Mouse (Mus musculus) gastrocnemius, postnatal 36 days (tissue): Measurements from ENCODE around the gene Camk2d. TPM values are rescaled to one million over a fixed set of nuclear protein-coding genes. Genes with fewer than 3 reads are reported as not detected.

Source experiments
- DNase-seq, 2 experiments: peaks; one replicate each; pipeline ENCODE4 v3.0.0; 2022
- intact Hi-C: fragments of 180-260 bp; cut with DNase I; formaldehyde crosslinking; loops from one replicate; pipeline ENCODE4 v1.15.1; 2025
- total RNA-seq, 2 experiments: library from RNA; stranded (reverse); gene quantifications; 2 replicates each; pipeline ENCODE4 v1.2.3; 2021

Camk2d gene
- total RNA-seq, 2 experiments from 2014 or later = 57.7 to 70.2 TPM

- no peak for DNase-seq
- intact Hi-C loops = no loop called here
Observed at GRCm38 (mm10) chr3:126878233-126878632, 282.1 kb downstream of the Camk2d start.

- DNase-seq = no peak
- intact Hi-C loops = no loop called here
Observed at GRCm38 (mm10) chr3:126886090-126886489, 290.0 kb downstream of the Camk2d start.

- intact Hi-C loops = no loop called here
- DNase-seq = no peak
Observed at GRCm38 (mm10) chr3:126886644-126887043, 290.5 kb downstream of the Camk2d start.

Other genes starting within 250 kb of the Camk2d start
- gene Arsj, start 232.6 kb upstream of the Camk2d start, total RNA-seq = under 1 TPM; 0.13 to 0.32 TPM